Mouse (Mus musculus): ENCODE measurements around the gene 9130230L23Rik.

- TF ChIP-seq POLR2A (IDR thresholded peaks at IDR 0.05; ENCODE audit: low read depth, low read length), result no peak
- TF ChIP-seq CTCF (conservative IDR thresholded peaks at IDR 0.05 in 1 of 2, IDR thresholded peaks at IDR 0.05 in 1 of 2; ENCODE audit: low read depth in 2 of 2, low read length in 2 of 2), result no peak
- TF ChIP-seq TCF12 (IDR thresholded peaks at IDR 0.05; ENCODE audit: low read depth, low read length), result no peak
- TF ChIP-seq ETS1 (conservative IDR thresholded peaks at IDR 0.05; ENCODE audit: low read depth, low read length), result no peak
- TF ChIP-seq UBTF (IDR thresholded peaks at IDR 0.05; ENCODE audit: low read depth, low read length), result no peak
- no peak for TF ChIP-seq KAT2A (IDR thresholded peaks at IDR 0.05; ENCODE audit: insufficient replicate concordance, low read length)
- TF ChIP-seq USF2 (conservative IDR thresholded peaks at IDR 0.05; ENCODE audit: low read depth, low read length), result no peak
Observed at GRCm38 (mm10) chr5:66008245-66008967, 4.3 kb upstream of the 9130230L23Rik start.
